Mouse (Mus musculus) C2C12 (cell line): ENCODE results near the gene Reln.

Experiments
- CEBPB ChIP-seq: IDR thresholded peaks from one replicate; pipeline ENCODE4 v1.6.1; 2011; ENCODE audit warnings: low read depth, mild to moderate bottlenecking, control low read depth, moderate library complexity
- CTCF ChIP-seq: IDR thresholded peaks from one replicate; pipeline ENCODE4 v1.5.1; 2011; ENCODE audit not compliant: control insufficient read depth, insufficient read depth, insufficient read length
- FOSL1 ChIP-seq: IDR thresholded peaks from one replicate; pipeline ENCODE4 v1.8.0; 2011; ENCODE audit warnings: mild to moderate bottlenecking, low read length; ENCODE audit not compliant: poor library complexity, insufficient read depth, severe bottlenecking
- MYOD1 ChIP-seq: IDR thresholded peaks from one replicate; pipeline ENCODE4 v1.6.1; 2011; ENCODE audit warnings: low read depth; ENCODE audit not compliant: control insufficient read depth, insufficient read length
- MYOG ChIP-seq: IDR thresholded peaks from one replicate; pipeline ENCODE4 v1.6.1; 2011; ENCODE audit not compliant: control insufficient read depth, insufficient read length; ENCODE audit errors: extremely low read depth

- TF ChIP-seq CEBPB = no peak
- TF ChIP-seq MYOD1 = no peak
- no peak for TF ChIP-seq CTCF
- no peak for TF ChIP-seq MYOG
- TF ChIP-seq FOSL1 = no peak
Observed at GRCm38 (mm10) chr5:22317807-22318206, 26.7 kb downstream of the Reln start.
